Mouse (Mus musculus): ENCODE measurements around the gene Thumpd1. TPM values are rescaled to one million over a fixed set of nuclear protein-coding genes. Genes with fewer than 3 reads are reported as not detected.

Thumpd1 gene
- polyA plus RNA-seq (2014; fragmentation: Nextera tagmentation; extraction: Ambion mirVana): 65.3 and 82.7 TPM in 2 replicates

DNA sequence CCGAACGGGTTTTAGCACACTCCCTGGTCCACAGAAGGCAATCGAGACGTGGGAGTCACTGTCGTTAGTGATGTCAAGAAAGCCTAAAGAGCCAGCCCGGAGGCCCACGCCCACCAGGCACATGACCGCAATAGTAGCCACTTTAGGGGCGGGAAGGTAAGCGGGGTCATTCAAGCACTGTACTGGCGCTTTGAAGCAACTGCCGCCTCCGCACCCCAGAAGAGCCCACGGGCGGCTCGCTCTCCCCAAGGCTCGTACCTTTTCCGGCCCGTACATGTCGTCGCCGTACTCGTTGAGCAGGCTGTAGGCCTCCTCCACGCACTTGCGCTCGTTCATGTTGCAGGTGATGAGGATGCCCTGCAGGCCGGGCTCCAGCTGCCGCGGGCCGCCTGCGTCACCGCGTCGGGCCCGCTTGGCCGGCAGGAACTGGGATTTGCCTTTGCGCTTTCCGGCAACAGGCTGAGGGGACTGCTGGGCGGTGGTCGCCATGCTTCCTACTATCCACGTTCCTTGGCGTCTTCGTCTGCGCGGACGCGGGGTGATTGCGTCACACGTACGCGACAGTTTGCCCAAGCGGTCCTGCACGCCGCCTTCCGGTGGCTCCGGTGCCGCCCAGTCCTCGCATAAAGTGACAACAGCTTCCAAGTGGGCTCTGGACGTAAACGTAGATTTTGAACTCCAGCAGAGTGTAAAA is at the start of gene Thumpd1:
Gene Thumpd1, minus strand, starts transcription at position 546 of the 694 bp plus-strand sequence.
- no peaks in the 10 kb centered on the region for H3K9me3 ChIP-seq (ENCODE audit: control insufficient read depth, low read length)
- peak; percentile 95 for ATAC-seq (ENCODE audit: low read depth)

GRCm38 (mm10) chr7:119769895-119770294 is 49.3 kb upstream of the Thumpd1 start:
- Histone ChIP-seq H3K4me3 (ENCODE audit: low read depth, low read length) (no peak overlapping the region), H3K9me3 (ENCODE audit: control insufficient read depth, low read length) (no peaks in the 10 kb centered on the region), H3K4me1 (ENCODE audit: control insufficient read depth, insufficient read depth, low read length) (no peaks in the 10 kb centered on the region), H3K27me3 (replicated peaks; ENCODE audit: control insufficient read depth, insufficient read depth, low read length) (no peaks in the 10 kb centered on the region), H3K27ac (replicated peaks; ENCODE audit: low read depth, low read length) (no peak overlapping the region), H3K9ac (ENCODE audit: low read depth, low read length) (no peak overlapping the region), H3K36me3 (ENCODE audit: control insufficient read depth, insufficient read depth, low read length) (no peaks in the 10 kb centered on the region), H3K4me2 (ENCODE audit: low read depth, low read length) (no peak overlapping the region)
- DNase-seq (ENCODE audit: low spot score) (no peak), ATAC-seq (ENCODE audit: low read depth) (no peak)
- 91% methylated on average over 8 of the region's 8 CpGs for WGBS

More for the DNA sequence above, at the start of gene Thumpd1:
- under 1% methylated on average over 56 of the region's 60 CpGs for WGBS
- H3K4me1 ChIP-seq (ENCODE audit: control insufficient read depth, insufficient read depth, low read length): 0 out of 2 replicates have a peak, but pooled peaks cover 3% of the 10 kb centered on the region
- peak within 1 kb of the TSS; percentile 90 for H3K4me3 ChIP-seq (ENCODE audit: low read depth, low read length)
- H3K4me2 ChIP-seq (ENCODE audit: low read depth, low read length): peak within 1 kb of the TSS; percentile 87
- H3K27ac ChIP-seq (replicated peaks; ENCODE audit: low read depth, low read length): peak within 1 kb of the TSS; percentile 83
- no peaks in the 10 kb centered on the region for H3K27me3 ChIP-seq (replicated peaks; ENCODE audit: control insufficient read depth, insufficient read depth, low read length)
- H3K9ac ChIP-seq (ENCODE audit: low read depth, low read length): peak within 1 kb of the TSS; percentile 94
- peaks cover 36% of the 10 kb centered on the region for H3K36me3 ChIP-seq (ENCODE audit: control insufficient read depth, insufficient read depth, low read length)
- DNase-seq (ENCODE audit: low spot score): peak; percentile 96

DNA sequence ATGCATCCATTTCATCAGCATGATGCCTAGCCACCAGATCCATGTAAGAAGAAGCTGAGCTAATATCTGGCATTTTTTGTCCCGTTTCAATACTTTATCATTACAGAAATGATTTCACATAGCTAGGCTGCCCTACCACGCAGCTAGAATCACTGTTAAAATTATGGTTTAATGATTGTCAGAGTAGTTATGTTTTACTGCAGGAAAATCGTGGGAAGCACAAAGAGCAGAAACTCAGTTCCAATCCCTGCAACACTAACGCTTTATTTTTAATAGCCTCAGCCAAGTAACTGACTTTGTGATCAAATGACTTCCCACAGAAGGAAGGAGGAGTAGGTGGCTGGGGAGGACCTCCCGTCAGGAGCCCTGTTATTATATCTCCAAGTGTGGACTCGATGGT is 46.4 kb upstream of the Thumpd1 start:
- 74% methylated on average over 6 of the region's 6 CpGs for WGBS
- H3K36me3 ChIP-seq (ENCODE audit: control insufficient read depth, insufficient read depth, low read length): no peaks in the 10 kb centered on the region
- no peak overlapping the region for H3K9ac ChIP-seq (ENCODE audit: low read depth, low read length)
- H3K27ac ChIP-seq (replicated peaks; ENCODE audit: low read depth, low read length): no peak overlapping the region
- H3K27me3 ChIP-seq (replicated peaks; ENCODE audit: control insufficient read depth, insufficient read depth, low read length): no peaks in the 10 kb centered on the region
- H3K4me3 ChIP-seq (ENCODE audit: low read depth, low read length): no peak overlapping the region
- ATAC-seq (ENCODE audit: low read depth) (no peak), DNase-seq (ENCODE audit: low spot score) (no peak)
- no peaks in the 10 kb centered on the region for H3K9me3 ChIP-seq (ENCODE audit: control insufficient read depth, low read length)
- no peak overlapping the region for H3K4me2 ChIP-seq (ENCODE audit: low read depth, low read length)
- H3K4me1 ChIP-seq (ENCODE audit: control insufficient read depth, insufficient read depth, low read length): no peaks in the 10 kb centered on the region

- DNase-seq (ENCODE audit: low spot score): no peak
- WGBS: 90% methylated on average over 3 of the region's 3 CpGs
- Histone ChIP-seq H3K4me2 (ENCODE audit: low read depth, low read length) (no peak overlapping the region), H3K9me3 (ENCODE audit: control insufficient read depth, low read length) (no peaks in the 10 kb centered on the region), H3K4me1 (ENCODE audit: control insufficient read depth, insufficient read depth, low read length) (no peaks in the 10 kb centered on the region), H3K27me3 (replicated peaks; ENCODE audit: control insufficient read depth, insufficient read depth, low read length) (no peaks in the 10 kb centered on the region), H3K9ac (ENCODE audit: low read depth, low read length) (no peak overlapping the region), H3K27ac (replicated peaks; ENCODE audit: low read depth, low read length) (no peak overlapping the region), H3K36me3 (ENCODE audit: control insufficient read depth, insufficient read depth, low read length) (no peaks in the 10 kb centered on the region), H3K4me3 (ENCODE audit: low read depth, low read length) (no peak overlapping the region)
- ATAC-seq (ENCODE audit: low read depth): no peak
Observed at GRCm38 (mm10) chr7:119764377-119764776, 43.8 kb upstream of the Thumpd1 start.

DNA sequence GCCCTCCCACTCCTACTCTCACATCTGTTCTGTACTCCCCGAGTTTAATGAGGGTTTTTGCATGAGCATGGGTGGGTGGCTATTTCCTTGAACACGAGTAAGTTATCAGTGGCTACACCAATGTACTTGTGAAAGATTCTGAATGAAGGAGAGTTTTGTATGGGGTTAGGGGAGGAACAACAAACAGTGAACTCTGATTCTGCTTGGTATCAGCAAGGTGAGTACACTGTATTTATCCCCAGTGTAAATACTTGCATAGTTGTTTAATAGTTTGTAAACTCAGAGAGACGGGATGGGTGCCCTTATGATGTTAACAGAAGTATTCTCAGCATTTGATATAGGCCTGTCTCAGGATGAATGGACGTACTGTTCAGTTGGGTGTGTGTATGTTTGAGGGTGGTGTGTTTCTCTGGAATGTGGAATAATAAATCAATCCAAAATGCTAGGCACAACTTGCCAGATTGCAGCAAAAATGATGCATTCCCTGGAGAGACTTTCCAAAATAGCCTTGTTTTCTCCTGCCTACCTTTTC is 41.6 kb upstream of the Thumpd1 start:
- H3K27ac ChIP-seq (replicated peaks; ENCODE audit: low read depth, low read length): no peak overlapping the region
- ATAC-seq (ENCODE audit: low read depth): no peak
- no peak overlapping the region for H3K4me2 ChIP-seq (ENCODE audit: low read depth, low read length)
- no peak overlapping the region for H3K9ac ChIP-seq (ENCODE audit: low read depth, low read length)
- no peaks in the 10 kb centered on the region for H3K36me3 ChIP-seq (ENCODE audit: control insufficient read depth, insufficient read depth, low read length)
- H3K9me3 ChIP-seq (ENCODE audit: control insufficient read depth, low read length): no peaks in the 10 kb centered on the region
- no peaks in the 10 kb centered on the region for H3K27me3 ChIP-seq (replicated peaks; ENCODE audit: control insufficient read depth, insufficient read depth, low read length)
- 51% methylated on average over 4 of the region's 4 CpGs for WGBS
- no peak for DNase-seq (ENCODE audit: low spot score)
- H3K4me1 ChIP-seq (ENCODE audit: control insufficient read depth, insufficient read depth, low read length): no peaks in the 10 kb centered on the region
- no peak overlapping the region for H3K4me3 ChIP-seq (ENCODE audit: low read depth, low read length)

DNA sequence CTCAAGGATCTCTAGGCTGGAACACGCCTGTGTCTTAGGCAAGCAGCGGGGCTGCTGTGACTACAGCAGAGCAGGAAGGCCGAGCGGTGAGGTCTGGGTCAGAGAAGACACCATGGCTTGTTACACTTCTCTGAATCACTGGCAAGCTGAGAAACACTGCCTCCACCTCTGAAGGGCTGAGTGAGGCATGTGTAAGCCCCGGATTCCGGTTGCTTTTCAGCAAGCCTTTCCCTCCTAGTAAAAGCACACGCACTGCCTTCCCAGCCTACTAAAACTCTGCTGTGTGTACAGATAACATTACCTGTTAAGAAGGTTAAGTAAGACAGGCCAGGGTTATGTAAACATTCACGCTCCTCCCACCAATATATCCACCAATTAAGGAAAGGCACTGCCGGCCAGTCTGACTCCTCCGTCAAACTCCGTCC is 39.9 kb upstream of the Thumpd1 start, which contains the start of gene Acsm3:
Gene Acsm3, plus strand, starts transcription at position 397 of the 425 bp plus-strand sequence.
- no peaks in the 10 kb centered on the region for H3K4me1 ChIP-seq (ENCODE audit: control insufficient read depth, insufficient read depth, low read length)
- no peak within 1 kb of the TSS for H3K27ac ChIP-seq (replicated peaks; ENCODE audit: low read depth, low read length)
- ATAC-seq (ENCODE audit: low read depth) (no peak), DNase-seq (ENCODE audit: low spot score) (no peak)
- no peak within 1 kb of the TSS for H3K9ac ChIP-seq (ENCODE audit: low read depth, low read length)
- no peaks in the 10 kb centered on the region for H3K9me3 ChIP-seq (ENCODE audit: control insufficient read depth, low read length)
- no peaks in the 10 kb centered on the region for H3K27me3 ChIP-seq (replicated peaks; ENCODE audit: control insufficient read depth, insufficient read depth, low read length)
- H3K4me2 ChIP-seq (ENCODE audit: low read depth, low read length): no peak within 1 kb of the TSS
- H3K36me3 ChIP-seq (ENCODE audit: control insufficient read depth, insufficient read depth, low read length): no peaks in the 10 kb centered on the region
- no peak within 1 kb of the TSS for H3K4me3 ChIP-seq (ENCODE audit: low read depth, low read length)
- WGBS: 68% methylated on average over 11 of the region's 11 CpGs

DNA sequence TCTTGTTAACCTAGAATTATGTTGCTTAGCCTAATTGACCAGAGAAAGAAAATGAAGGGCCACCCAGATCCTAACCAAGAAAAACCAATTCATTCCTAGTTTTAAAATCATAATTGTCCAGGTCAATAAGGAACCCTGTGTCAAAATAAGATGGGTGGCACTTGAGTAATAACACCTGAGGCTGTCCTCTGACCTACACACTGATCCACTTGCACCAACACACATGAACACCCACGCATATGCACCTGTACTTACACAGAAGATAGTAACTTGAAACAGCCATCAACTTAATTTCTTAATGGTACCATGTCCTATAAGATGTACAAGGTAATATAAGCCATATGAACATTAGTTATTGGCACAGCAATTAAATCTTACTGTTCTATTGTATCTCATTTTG is 33.1 kb upstream of the Thumpd1 start:
- Histone ChIP-seq H3K4me2 (ENCODE audit: low read depth, low read length) (no peak overlapping the region), H3K4me1 (ENCODE audit: control insufficient read depth, insufficient read depth, low read length) (no peaks in the 10 kb centered on the region), H3K9ac (ENCODE audit: low read depth, low read length) (no peak overlapping the region), H3K9me3 (ENCODE audit: control insufficient read depth, low read length) (no peaks in the 10 kb centered on the region), H3K27me3 (replicated peaks; ENCODE audit: control insufficient read depth, insufficient read depth, low read length) (no peaks in the 10 kb centered on the region), H3K36me3 (ENCODE audit: control insufficient read depth, insufficient read depth, low read length) (no peaks in the 10 kb centered on the region), H3K27ac (replicated peaks; ENCODE audit: low read depth, low read length) (no peak overlapping the region), H3K4me3 (ENCODE audit: low read depth, low read length) (no peak overlapping the region)
- DNase-seq (ENCODE audit: low spot score): no peak
- ATAC-seq (ENCODE audit: low read depth): no peak
- 82% methylated on average over 1 of the region's 1 CpGs for WGBS

DNA sequence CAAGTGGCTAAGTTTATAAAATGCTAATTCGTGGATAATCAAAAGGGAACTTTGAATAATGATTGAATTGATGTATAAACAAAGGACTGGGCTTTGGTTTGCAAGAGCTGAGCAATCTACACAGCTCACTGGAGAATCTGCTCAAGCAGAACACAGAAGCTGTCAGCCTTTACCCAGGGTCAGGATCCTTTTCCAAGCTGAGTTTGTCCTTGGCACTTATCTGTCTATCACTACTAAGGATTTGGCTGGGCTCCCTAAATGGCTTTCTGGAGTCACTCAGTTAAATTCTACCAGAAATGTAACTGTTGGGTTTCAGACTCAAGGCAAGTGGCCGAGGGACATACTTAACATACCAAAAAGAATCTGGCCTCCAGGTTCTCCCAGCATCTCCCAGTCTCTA is 29.3 kb upstream of the Thumpd1 start:
- ATAC-seq (ENCODE audit: low read depth): no peak
- Histone ChIP-seq H3K36me3 (ENCODE audit: control insufficient read depth, insufficient read depth, low read length) (no peaks in the 10 kb centered on the region), H3K4me3 (ENCODE audit: low read depth, low read length) (no peak overlapping the region), H3K9ac (ENCODE audit: low read depth, low read length) (no peak overlapping the region), H3K27me3 (replicated peaks; ENCODE audit: control insufficient read depth, insufficient read depth, low read length) (no peaks in the 10 kb centered on the region), H3K4me2 (ENCODE audit: low read depth, low read length) (no peak overlapping the region), H3K4me1 (ENCODE audit: control insufficient read depth, insufficient read depth, low read length) (no peaks in the 10 kb centered on the region), H3K27ac (replicated peaks; ENCODE audit: low read depth, low read length) (no peak overlapping the region), H3K9me3 (ENCODE audit: control insufficient read depth, low read length) (no peaks in the 10 kb centered on the region)
- WGBS: 48% methylated on average over 2 of the region's 2 CpGs
- no peak for DNase-seq (ENCODE audit: low spot score)

DNA sequence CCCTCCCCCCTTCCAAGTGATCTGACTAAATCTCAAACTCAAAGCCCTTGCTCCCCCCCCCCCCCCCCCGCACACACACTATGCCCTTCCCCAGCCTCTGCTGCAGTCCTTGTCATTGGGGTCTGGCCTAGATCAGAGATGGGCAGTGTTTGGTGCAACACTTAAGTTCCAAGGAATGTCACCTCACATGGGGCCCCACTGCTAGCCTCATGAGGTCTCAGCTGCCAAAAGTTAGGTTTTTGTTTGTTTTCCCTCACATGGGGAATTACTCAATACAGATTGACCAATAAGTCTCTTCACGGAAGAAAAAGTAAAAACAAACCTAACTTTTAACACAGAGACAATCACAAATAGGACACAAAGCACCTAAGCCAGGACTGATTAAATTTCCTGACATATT is 28.2 kb upstream of the Thumpd1 start:
- H3K4me3 ChIP-seq (ENCODE audit: low read depth, low read length): no peak overlapping the region
- ATAC-seq (ENCODE audit: low read depth): no peak
- 68% methylated on average over 1 of the region's 2 CpGs for WGBS
- H3K9me3 ChIP-seq (ENCODE audit: control insufficient read depth, low read length): no peaks in the 10 kb centered on the region
- H3K9ac ChIP-seq (ENCODE audit: low read depth, low read length): no peak overlapping the region
- no peak overlapping the region for H3K27ac ChIP-seq (replicated peaks; ENCODE audit: low read depth, low read length)
- 0 out of 2 replicates have a peak, but pooled peaks cover 2% of the 10 kb centered on the region for H3K4me1 ChIP-seq (ENCODE audit: control insufficient read depth, insufficient read depth, low read length)
- DNase-seq (ENCODE audit: low spot score): no peak
- H3K27me3 ChIP-seq (replicated peaks; ENCODE audit: control insufficient read depth, insufficient read depth, low read length): no peaks in the 10 kb centered on the region
- H3K4me2 ChIP-seq (ENCODE audit: low read depth, low read length): no peak overlapping the region
- no peaks in the 10 kb centered on the region for H3K36me3 ChIP-seq (ENCODE audit: control insufficient read depth, insufficient read depth, low read length)
